Mouse (Mus musculus): ENCODE results near the gene Ppa2.

DNA sequence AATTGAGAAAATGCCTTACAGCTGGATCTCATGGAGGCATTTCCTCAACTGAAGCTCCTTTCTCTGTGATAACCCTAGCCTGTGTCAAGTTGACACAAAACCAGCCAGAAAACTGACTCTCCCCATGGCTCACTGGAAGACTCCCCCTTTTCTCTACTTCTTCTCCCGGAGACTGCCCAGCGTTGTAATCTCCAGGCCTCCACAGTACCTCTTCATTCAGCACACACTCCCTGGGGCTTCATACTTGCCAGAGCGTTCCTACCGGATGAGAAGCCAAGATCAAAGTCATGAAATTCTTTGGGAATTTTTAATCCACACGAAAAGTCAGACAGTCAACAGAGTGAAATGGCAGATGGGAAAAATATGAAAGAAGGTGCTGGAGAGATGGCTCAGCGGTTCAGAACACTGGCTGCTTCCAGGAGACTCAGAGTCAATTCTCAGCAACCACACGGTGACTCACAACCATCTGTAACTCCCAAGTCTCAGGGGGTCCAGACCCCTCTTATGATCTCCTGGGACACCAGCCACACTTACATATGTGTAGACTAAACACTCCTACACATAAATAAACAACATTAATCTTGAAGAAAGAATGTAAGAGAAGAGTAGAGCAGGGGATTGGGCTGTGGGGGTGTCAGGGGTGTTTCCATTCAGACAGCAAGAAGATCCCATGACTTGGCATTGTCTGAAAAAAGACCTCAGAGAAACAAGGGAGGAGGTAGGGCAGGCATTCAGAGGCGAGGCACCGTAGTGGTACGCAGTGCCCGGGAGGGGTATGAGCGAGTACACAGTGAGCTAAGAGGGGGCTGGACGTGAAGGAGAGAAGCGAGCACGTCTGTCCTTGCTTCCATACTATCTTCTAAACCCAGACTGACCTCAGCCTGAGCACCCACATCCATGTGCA is 23.6 kb downstream of the Ppa2 start:
- TF ChIP-seq EP300 (IDR thresholded peaks at IDR 0.05) (peak; percentile 43; the same call in 1 of the 2 replicates), CTCF (IDR thresholded peaks at IDR 0.05) (no peak)
